Mouse (Mus musculus) gastrocnemius, postnatal 14 days (tissue): ENCODE measurements around the gene Glyatl3. TPM values are rescaled to one million over a fixed set of nuclear protein-coding genes. Genes with fewer than 3 reads are reported as not detected.
A peak's percentile ranks its signal among the peaks of the same experiment; 100 is the strongest.

Experiments
- DNase-seq: peaks from one replicate; pipeline ENCODE4 v3.0.0; 2021; ENCODE audit warnings: mixed read lengths
- intact Hi-C: fragments of 180-260 bp; cut with DNase I; formaldehyde crosslinking; loops from one replicate; pipeline ENCODE4 v1.15.1; 2025; ENCODE audit warnings: low total_unique reads
- long read RNA-seq, 2 experiments: library from polyadenylated mRNA; stranded (forward); transcript quantifications; one replicate each; pipeline ENCODE4 v2.0.0; 2021
- total RNA-seq, 2 experiments: library from RNA; stranded (reverse); gene quantifications; 2 replicates each; pipeline ENCODE4 v1.2.3; 2021

Glyatl3 gene
- not detected for total RNA-seq
- long read RNA-seq, experiment 1: 0 reads
- long read RNA-seq, experiment 2: 0 reads

DNA sequence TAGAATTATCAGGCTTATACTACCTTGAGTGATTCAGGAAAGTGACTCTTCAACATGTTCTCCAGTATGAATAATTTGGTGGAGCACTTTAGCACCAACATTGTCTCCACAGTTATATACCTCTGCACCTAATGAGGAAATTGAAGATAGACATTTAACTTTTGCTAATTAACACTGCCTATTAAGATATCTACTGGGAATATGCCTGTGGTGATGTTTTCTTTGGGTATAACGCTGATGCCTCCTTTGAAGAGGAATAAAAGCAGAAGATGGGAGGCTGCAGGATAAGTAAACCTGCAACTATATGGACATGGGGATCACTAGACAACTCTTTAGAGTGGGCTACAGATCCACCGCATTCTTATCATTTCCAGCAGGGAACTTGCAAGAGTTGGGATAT, at the start of gene Glyatl3:
TSS of gene Glyatl3 (minus strand) at position 101 of the 400 bp plus-strand sequence.
- intact Hi-C loops: no loop called here
- DNase-seq: no peak

DNA sequence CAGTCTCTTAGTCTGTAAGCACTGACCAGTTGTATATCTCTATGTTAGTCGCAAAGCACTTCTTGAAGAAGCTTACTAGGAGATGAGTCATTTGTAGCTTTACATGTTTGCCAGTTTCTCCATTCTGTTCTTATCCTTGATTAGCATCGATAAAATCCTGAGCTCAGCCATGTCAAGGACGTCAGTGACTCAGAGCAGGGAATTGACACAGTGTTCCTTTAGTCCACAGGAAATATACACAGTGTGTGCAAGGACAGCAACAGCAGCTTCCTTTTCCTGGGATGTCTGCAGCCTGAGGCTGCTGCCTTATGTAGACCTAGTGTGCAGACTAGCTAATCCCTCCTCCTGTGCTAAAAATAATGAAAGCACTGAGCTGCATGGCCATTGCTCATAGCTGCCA, 34.4 kb upstream of the Glyatl3 start:
- DNase-seq: no peak
- intact Hi-C loops: no loop called here

DNA sequence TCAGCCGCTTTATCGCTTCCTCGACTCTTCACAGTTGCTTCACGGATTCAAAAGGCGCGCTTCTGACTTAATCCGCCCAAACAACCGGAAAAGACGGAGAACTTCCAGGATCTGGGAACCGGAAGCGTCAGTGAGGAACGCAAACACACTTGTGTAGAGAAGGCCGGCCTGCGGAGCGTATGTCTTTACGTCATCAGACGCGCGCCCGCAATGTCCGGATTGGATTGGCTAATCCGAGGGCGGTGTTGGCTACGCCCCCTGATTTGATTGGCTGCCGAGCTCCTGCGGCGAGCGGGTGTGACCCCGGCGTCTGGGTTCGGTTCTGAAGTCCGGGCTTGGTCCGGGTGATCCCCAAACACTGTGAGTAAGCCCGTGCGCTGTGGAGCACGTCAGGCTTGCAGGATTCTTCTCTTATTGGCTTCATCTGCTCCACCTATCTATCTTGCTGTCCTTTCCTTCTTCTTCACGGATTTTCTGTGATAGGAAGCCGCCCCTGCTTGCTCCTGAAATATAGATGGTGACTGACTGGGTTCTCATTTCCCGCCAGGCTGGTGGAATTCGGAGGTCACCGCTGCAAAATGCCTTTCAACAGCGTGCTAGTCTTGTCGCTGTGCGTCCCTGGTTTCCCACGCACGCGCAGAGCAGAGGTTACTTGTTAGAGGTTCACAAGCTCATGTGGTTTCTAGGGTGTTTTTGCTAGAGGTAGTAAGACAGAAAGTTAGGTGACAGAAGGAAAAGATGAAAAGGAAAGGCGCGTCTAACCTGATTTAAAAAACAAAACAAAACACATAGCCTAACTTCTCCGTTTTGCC, 20.5 kb upstream of the Glyatl3 start, which contains the start of the genes Mut and Cenpq:
TSS of gene Mut (plus strand) at position 266 of the 812 bp plus-strand sequence.
TSS of gene Cenpq (minus strand) at position 628 of the 812 bp plus-strand sequence.
- DNase-seq: peak; percentile 98
- intact Hi-C loops: no loop called here

DNA sequence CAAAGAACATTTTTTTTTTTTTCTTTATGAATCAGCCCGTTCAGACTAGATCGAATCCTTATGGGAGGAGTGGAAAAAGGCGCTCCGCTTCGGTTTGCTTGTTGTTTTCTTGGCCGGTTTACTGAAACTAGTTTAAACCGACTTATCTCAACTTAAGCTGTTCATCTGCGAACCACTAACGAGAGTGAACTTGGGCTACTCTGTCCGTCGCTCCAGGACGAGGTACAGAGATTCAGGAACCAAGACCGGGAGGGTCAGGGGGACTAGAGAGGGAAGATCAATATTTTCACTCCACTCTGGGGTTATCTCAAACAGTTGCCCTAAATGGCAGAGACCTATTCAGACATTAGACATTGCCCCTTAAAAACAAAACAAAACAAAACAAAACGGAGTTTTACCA, 19.8 kb upstream of the Glyatl3 start:
- DNase-seq: no peak
- intact Hi-C loops: no loop called here

DNA sequence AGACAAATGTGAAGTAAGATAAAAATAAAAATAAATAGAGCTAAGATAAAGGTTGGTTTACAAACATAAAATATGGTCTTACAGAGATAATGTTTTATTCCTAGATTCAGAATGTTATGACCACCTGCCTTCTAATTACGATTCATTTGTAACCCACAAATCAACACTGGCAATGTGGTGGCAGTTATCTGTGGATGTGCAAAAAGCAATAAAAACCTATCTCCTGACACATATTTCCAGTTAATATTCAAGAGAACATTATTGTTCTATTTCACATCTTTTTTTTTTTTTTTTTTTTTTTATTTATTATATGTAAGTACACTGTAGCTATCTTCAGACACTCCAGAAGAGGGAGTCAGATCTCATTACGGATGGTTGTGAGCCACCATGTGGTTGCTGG, 1.3 kb upstream of the Glyatl3 start:
- intact Hi-C loops: no loop called here
- DNase-seq: no peak

DNA sequence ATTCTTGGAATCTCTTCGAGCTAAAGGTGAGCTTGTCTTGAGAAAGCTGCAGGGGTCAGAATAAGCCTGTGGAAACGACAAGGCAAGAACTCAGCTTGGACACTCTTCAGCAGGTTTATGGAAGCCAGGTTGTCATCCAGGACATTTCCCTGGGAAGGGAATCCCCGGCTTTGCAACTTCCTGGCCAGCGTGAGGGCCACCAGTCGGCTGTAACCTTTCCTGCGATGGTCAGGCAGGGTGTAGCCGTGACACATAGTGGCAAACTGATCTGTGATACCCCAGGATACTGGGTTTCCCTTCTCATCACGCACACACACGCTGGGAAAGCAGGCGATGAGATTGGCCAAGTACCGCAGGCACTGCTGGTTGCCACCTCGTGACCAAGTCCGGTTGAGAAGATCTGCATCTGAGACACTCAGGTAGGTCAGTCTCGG, 9.4 kb downstream of the Glyatl3 start:
- intact Hi-C loops: no loop called here
- no peak for DNase-seq

DNA sequence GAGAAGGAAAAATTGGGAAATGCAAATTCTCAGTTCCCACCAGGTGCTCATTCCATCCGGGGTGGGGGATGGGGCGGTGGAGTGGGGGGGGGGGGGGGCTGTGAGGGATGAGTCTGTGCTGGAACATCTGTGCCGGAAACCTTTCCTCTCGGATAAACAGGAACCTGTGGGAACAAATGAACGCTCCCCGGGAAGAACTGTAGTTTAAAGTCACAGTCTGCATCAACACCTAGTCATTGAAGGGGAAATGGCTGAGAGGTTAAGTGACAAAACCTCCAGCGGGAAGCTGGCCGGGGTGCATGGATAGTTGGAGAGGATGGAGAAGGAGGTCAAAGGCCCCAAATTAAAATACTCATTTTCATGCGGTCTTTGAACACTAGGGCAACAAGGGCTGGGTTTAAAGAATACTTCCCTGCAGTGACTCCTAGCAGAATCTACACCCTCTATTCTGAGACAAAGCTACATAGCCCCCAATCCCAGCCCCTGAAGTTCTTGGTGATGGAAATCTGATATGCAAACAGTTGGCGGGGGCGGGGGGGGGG, 10.0 kb downstream of the Glyatl3 start:
- DNase-seq: no peak
- intact Hi-C loops: no loop called here

DNA sequence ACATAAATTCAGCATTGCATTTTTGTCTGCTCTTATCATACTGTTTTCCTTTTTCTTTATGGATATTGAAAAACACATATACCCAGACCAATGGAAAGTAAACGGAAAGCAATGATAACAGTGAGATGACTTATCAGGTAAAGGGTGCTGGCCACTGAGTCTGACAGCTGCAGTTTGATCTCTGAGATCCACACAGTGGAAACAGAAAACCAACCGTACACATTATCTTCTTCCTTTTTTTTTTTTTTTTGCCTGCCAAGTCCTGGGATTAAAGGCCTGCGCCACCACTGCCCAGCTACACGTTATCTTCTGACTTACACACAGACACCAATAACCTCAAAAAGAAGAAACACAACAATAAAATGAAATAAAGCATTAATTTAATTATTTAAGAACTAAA, 10.8 kb downstream of the Glyatl3 start:
- no peak for DNase-seq
- intact Hi-C loops: no loop called here

DNA sequence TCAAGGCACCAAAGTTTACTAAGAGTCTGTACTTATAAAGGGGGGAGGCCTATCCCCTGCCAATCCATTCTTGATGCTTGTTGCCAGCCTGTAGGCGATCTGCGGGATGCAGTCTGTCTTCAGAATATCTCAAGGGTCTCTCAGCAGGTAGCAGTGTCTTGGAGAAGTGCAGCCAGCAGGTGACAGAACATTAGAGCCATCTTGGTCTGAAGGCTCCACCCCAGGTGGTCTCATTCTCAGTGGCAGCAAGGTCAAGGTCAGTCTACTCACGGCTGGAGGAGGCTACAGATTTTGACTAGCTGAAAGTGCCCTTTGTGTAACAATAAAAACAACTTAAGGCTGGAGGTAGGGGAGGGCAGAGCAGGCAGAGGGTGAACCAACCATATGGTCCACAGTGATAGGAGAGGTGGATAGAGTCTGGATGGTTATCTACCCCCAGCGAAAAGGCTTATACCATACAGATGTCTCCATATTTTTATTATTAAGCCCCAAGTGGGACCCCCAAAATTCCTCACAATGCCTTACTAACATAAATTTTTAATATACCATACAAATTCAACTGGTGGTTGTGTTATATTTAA, 14.3 kb downstream of the Glyatl3 start:
- intact Hi-C loops: loop anchor here (5.0 kb wide), 1 partner anchor 63 kb away; no protein-coding TSS in a partner anchor
- DNase-seq: no peak

DNA sequence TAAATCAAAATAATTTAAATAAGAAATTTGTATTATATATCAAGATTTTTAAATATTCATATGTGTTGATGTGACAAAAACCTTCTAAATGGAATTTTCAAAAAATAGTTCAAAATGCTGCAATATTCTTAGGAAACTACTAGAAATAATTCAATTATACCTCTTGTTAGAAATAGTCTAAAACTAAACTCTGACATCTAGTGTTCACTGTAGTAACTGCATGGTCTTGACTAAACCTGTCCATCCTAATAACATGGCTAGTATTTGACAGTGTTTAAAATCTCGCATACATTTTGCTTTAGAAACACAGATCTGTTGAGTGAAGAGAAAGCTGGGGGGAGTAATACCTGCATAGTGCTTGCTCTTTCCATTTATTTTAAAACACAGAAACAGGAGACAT, 17.3 kb downstream of the Glyatl3 start:
- DNase-seq: no peak
- intact Hi-C loops: loop anchor here (5.0 kb wide), 1 partner anchor 60 kb away; no protein-coding TSS in a partner anchor

DNA sequence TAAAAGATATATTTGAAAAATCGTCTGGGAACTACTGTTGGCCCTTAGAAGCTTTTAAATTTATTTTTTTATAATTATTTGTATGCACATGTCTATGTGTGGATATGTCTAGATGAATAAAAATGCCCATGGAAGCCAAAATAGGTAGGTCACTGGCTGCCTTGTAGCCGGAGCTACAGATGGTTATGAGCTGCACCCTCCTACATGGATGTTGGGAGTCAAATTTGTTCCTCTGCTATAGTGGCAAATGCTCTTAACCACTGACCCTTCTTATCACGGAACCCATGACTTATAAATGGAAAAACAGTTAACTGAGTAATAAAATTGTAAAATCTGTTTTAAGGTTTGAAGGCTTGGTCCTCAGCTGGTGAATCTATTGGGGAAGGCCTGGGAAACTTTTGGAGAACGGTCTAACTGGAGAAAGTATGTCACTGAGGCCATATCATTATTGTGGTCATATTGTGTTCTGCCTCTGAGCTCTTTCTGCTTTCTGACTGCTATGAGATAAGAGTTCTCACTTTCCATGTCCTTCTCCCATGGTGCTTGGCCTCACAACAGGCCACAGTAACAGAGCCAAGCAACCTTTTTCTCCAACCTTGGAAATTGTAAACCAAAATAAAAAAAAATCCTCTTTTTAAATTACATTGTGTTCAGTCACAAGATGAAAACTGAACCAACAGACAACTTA, 26.2 kb downstream of the Glyatl3 start:
- intact Hi-C loops: no loop called here
- no peak for DNase-seq

DNA sequence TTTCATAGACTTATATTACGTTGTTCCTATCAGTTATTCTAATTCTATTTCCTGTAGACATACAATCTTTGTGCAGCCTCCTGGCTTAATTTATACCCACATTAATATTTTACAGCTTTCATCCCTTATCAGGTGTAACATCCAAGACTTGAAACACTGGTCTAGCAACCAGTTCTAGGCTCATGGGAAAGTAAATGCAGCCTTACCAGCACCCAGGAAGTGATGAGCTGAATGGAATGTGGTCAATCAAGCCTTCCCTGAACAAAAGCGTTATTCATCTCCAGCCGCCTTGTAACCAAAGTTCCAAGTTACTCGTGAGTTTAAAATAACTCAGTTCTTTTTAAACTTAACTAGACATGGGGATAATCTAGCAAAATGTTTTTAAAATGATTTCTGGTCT, 29.0 kb downstream of the Glyatl3 start:
- no peak for DNase-seq
- intact Hi-C loops: no loop called here

DNA sequence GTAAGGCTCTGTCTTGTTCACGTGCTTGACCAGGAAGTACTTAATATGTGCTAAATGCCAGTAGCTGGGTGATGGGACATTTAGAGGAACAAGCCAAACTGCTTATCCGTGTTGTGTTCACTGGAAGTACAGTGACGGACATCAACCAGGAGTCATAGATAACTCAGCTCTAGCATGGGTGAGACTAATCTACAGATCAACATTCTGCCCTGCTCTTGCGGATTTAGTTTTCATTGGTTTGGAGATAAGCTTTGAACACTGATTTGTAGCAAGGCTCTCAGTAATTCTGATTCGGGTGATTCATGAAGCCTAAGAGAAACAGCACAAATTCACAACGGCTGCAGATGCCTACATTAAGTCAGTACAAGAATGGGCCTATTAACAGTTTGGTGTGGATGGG, 32.0 kb downstream of the Glyatl3 start:
- DNase-seq: no peak
- intact Hi-C loops: no loop called here

DNA sequence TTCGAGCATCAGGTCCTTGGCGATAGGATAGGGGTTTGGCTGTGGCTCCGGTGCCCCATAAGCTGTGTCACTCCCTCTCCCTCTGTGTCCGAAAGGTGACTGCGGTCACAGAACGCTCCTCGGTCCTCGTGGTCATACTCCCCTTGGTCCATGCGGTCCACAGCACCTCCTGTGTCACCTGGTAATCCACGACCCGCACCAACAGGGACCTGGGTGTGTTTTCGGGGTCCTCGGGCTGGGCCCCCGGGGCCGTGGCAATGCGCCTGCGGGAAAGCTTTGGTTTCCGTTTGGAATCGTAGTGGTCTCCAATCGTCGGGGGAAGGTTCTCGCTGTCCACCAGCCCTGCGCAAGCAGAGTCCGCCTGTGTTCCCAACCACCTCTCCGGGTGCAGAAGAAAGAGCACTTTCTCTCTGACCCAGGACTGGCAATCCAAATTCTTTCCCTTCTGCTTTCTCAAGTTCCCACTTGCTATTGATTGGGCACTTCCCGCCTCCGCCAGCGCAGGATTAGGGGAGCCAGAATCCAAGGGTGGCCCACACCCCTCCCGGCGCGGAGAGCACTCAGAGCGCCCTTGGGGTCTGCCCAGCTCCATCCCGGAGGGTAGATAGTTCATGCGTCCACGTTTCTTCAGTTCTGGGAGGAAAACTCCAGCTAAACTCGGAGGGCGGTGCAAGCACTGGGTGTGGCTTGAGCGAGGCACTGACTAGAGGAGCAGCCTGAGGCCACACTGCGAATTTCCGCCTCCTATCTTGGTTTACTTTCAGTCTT, 34.0 kb downstream of the Glyatl3 start, which contains the start of gene 9130008F23Rik:
TSS of gene 9130008F23Rik (minus strand) at position 636 of the 768 bp plus-strand sequence.
- intact Hi-C loops: no loop called here
- DNase-seq: peak; percentile 36

DNA sequence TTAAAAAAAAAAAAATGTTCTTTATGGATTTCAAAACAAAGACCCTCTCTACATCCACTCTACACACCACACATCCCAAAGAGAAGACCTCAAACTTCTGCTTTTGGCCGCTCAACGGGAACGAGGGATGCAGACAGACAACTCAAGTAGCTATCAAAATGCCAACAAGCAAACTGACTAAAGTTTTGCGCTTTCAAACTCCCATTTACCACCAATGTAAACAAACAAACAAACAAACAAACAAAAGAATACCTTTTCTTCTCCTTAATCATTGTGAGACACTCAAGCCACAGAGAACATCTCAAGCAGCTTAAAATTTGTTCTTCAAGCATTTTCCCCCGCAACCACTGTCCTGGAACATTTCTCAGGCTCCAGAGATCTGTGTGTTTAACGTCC, 34.6 kb downstream of the Glyatl3 start:
- no peak for DNase-seq
- intact Hi-C loops: no loop called here

DNA sequence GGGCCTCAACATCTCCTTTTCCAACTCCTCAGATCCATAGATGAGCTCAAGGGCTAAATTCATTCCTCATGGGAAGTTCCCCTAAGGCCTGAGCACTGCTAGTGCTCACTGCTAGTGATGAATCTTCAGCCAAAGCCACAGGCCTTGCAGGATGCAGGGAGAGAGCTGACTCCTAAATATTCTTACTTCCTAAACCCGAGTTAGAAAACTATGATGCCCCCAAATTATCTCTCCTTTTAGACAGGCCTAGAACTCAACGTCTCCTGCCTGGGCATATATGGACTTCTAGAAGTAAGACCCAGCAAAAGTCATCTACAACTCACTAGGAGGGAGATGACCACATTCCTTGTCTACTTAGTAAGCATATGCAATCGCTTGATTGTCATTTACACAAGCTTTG, 36.4 kb downstream of the Glyatl3 start:
- no peak for DNase-seq
- intact Hi-C loops: no loop called here

DNA sequence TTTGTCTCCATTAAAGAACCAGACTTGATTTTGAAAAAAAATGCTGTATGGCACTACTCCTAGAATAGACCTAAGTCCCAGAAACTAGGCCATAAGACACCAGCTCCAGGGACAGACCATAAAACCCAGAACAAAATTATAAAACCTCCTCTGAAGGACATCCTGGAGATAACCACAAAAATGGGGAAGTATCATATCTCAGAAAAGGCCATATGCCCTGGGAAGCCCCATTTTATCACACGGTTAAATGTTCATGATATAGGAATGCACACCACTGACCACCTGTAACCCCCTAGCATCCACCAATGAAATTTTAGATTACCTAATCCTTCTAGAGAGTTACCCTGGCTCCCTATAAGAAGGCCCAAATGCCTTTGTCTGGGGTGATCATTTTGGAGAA, 38.6 kb downstream of the Glyatl3 start:
- intact Hi-C loops: no loop called here
- DNase-seq: no peak

DNA sequence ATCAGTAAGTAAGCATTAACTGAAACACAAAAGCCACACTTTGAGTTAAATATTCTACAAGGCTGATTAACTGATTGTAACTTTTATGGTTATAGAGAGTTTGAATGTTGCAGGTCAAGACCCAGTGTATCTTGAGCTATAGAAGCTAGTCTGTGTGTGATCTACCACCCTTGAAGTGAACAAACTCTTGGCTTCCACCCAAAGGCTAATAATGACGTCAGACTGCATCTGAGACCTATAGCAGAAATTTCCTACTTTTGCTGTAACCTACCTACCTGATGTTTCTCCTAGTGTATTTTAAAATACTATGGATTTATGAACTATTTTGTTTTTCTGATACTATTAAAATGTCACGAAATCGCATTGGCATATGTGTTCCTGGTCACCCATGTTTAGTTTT, 39.4 kb downstream of the Glyatl3 start:
- intact Hi-C loops: no loop called here
- DNase-seq: no peak

DNA sequence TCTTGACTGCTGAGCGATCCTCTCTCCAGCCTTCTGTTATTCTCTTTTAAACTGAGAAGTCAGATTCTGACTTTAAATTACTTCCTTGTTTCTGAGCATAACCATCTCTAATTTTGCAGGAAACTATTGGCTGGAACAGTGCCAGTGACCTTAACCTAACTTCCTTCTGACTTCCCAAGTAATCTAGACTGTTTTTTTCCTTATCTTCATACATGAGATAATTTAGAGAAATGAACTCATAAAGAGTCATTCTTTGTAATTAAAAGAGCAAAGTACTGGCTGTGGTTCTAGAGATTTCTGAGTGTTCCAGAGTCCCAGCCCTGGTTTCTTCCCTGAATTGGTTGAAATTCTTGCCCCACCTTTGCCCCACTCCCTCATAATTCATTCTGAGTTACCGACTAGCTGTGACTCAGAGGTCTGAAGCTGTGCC, 40.6 kb downstream of the Glyatl3 start:
- intact Hi-C loops: no loop called here
- no peak for DNase-seq
